Mouse (Mus musculus) central nervous system, embryonic 11.5 days (tissue): ENCODE measurements around the gene Fgd2. TPM values are rescaled to one million over a fixed set of nuclear protein-coding genes. Genes with fewer than 3 reads are reported as not detected.

Experiments used
- polyA plus RNA-seq: library from polyadenylated mRNA; depleted of rRNA; stranded (reverse); fragments of >200 nt; gene quantifications from 2 replicates; pipeline ENCODE4 v1.2.3, GENCODE M21; 2012; rRNA removed

Gene Fgd2
- polyA plus RNA-seq = 5.7 and 5.8 TPM in 2 replicates

DNA sequence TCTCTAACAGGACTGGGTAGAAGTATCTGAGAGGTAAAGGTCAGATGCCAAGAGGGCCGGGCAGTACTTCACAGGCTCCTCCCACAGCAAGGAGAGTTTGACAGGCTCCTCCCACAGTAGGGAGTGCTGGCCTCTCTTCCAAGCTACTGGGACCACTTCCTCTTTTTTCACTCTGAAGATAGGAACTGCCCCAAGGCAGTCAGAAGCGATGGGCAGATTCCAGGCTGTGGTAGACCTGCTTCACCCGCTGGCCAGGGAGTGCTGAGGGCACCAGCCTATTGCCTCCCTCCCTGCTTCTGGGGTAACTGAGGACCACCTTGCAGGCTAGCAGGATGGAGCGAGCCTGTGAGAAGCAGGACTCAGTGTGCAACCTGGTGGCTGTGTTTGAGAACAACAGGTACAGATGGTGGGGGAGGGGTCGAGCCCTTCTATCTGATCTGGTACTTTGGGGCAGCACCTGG, at the start of gene Fgd2:
TSS of gene Fgd2 (plus strand) at position 154 of the 461 bp plus-strand sequence.

DNA sequence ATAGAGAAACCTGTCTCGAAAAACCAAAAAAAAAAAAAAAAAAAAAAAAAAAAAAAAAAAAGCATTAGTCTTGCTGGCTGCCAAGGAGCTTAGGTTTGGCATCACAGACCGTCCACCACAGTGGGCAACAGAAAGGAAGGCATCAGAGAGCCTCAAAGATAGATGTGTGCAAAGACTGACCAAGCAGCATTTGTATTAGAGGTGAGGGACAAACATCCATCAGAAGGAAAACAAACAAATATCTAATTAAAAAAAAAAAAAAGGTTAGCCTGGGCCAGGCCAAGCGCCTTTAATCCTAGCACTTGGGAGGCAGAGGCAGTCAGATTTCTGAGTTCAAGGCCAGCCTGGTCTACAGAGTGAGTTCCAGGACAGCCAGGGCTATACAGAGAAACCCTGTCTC, 43.3 kb upstream of the Fgd2 start, which contains the start of gene Pi16:
TSS of gene Pi16 (plus strand) at position 301 of the 400 bp plus-strand sequence.

DNA sequence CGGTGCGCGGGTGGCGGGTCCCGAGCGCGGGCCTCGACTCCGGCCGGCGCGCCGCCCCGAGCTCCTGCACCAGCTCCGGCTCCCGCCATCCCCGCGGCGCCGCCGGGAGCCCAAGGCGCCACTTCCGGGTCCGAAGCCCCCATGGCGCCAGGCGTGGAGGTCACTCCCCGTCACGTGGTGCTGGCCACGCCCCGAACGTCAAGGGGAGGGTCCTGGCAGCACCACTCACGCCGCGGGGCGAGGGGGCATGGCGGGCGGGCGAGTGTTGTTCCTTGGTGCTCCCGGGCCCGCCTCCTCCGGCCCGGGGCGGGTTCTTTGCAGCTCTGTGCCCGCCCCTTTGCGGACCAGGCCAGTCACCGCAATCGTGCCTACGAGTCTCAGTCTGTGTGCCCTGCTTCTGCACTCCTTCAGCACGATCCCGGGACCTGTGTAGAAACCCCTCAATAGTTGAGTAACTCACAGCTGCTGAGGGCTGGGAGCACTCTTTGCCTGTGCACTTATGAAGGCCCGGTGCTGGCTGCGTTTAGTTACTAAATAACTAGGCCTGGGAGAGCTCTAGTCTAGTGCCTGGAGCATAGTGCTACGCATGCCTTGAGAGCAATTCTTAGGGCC, 13.0 kb upstream of the Fgd2 start, which contains the start of gene Mtch1:
TSS of gene Mtch1 (minus strand) at position 290 of the 612 bp plus-strand sequence.

Other genes with a start within 250 kb of the Fgd2 start
- gene Rab44, start 246.8 kb upstream of the Fgd2 start, polyA plus RNA-seq = 0.71 and 3.1 TPM in 2 replicates
- gene Cpne5, start 122.7 kb upstream of the Fgd2 start, polyA plus RNA-seq = 4.6 and 5.8 TPM in 2 replicates
- gene Ppil1, start 96.7 kb upstream of the Fgd2 start, polyA plus RNA-seq = 90.1 and 104 TPM in 2 replicates
- gene BC004004, start 92.1 kb upstream of the Fgd2 start, polyA plus RNA-seq = 42.1 and 44.6 TPM in 2 replicates
- gene Pi16, start 43.2 kb upstream of the Fgd2 start, polyA plus RNA-seq = 1.6 TPM in 2 replicates
- gene Mtch1, start 13.0 kb upstream of the Fgd2 start, polyA plus RNA-seq = 445 and 478 TPM in 2 replicates
- 25.9 and 26.0 TPM in 2 replicates for gene Pim1, start 129.8 kb downstream of the Fgd2 start, polyA plus RNA-seq
- gene Gm17657, start 188.7 kb downstream of the Fgd2 start, polyA plus RNA-seq = not detected in 2 replicates
- 20.3 and 24.7 TPM in 2 replicates for gene Tbc1d22b, start 188.9 kb downstream of the Fgd2 start, polyA plus RNA-seq
- gene Tmem217, start 191.5 kb downstream of the Fgd2 start, polyA plus RNA-seq = 0.11 and 0.17 TPM in 2 replicates